27 mouse cellular contexts compared by ENCODE assay signal in the genomic region with DNA sequence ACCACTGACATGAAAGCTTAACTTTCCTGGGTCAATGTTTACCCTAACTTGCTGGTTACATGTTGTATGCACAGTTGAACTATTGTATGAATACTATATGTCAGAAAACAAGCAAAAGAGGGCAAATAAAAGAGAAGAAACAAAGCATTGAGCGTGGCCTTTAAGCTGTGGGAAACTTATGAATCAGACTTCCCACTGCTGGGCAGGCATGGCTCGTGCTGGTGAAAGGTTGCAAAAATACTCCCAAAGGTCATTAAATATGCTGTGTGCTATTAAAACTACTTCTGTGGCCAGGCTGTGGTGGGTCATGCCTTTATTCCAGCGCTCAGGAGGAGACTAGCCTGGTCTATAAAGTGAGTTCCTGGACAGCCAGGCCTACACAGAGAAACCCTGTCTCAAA. TPM values are rescaled to one million over a fixed set of nuclear protein-coding genes. Genes with fewer than 3 reads are reported as not detected.
"Had no signal": no experiment of that assay in that cellular context is flagged by ENCODE, and none has a peak within 500 bp of the region (broad histone marks: within the 10 kb centered on the region; RNA-seq: fewer than 3 reads in every experiment).

No protein-coding gene starts in this region.

- H3K9me3 ChIP-seq: limb, embryonic 10.5 days; limb, embryonic 13.5 days; liver, embryonic 12.5 days; liver, embryonic 15.5 days; lung, embryonic 15.5 days; megakaryocyte, embryonic 14.5 days; midbrain, embryonic 10.5 days; neural tube, embryonic 12.5 days; neural tube, embryonic 15.5 days; stomach, embryonic 15.5 days had no signal

- H3K36me3 ChIP-seq: limb, embryonic 10.5 days; limb, embryonic 13.5 days; liver, embryonic 12.5 days; liver, embryonic 15.5 days; lung, embryonic 15.5 days; midbrain, embryonic 10.5 days; neural tube, embryonic 12.5 days; neural tube, embryonic 15.5 days; stomach, embryonic 15.5 days had no signal

- DNase-seq: kidney, adult 2 months; kidney, postnatal 25 days; layer of hippocampus, adult 9-11 months; liver; lung, adult 18-20 months; lung, postnatal 10 days; lung, postnatal 36 days; midbrain, embryonic 14.5 days; right cerebral cortex, adult 18-20 months; right cerebral cortex, postnatal 25 days; spleen, adult 18-20 months; thymus, postnatal 25 days had no signal

- ATAC-seq: liver, embryonic 12.5 days had no signal

- H3K9ac ChIP-seq: limb, embryonic 13.5 days; liver, embryonic 12.5 days; liver, embryonic 15.5 days; lung, embryonic 15.5 days; neural tube, embryonic 12.5 days; neural tube, embryonic 15.5 days; stomach, embryonic 15.5 days had no signal

- H3K4me2 ChIP-seq: limb, embryonic 13.5 days; liver, embryonic 12.5 days; liver, embryonic 15.5 days; lung, embryonic 15.5 days; neural tube, embryonic 12.5 days; neural tube, embryonic 15.5 days; stomach, embryonic 15.5 days had no signal

- H3K27me3 ChIP-seq: limb, embryonic 13.5 days; liver, embryonic 12.5 days; liver, embryonic 15.5 days; lung, embryonic 15.5 days; neural tube, embryonic 12.5 days; neural tube, embryonic 15.5 days; stomach, embryonic 15.5 days had no signal

- H3K27ac ChIP-seq: kidney, postnatal 0 days; layer of hippocampus, adult 2 months; limb, embryonic 10.5 days; limb, embryonic 13.5 days; liver, embryonic 12.5 days; liver, embryonic 15.5 days; lung, embryonic 15.5 days; midbrain, embryonic 10.5 days; neural tube, embryonic 12.5 days; neural tube, embryonic 15.5 days; stomach, embryonic 15.5 days had no signal

- H3K4me3 ChIP-seq: layer of hippocampus, adult 2 months; limb, embryonic 10.5 days; limb, embryonic 13.5 days; liver, embryonic 12.5 days; liver, embryonic 15.5 days; lung, embryonic 15.5 days; megakaryocyte, embryonic 14.5 days; midbrain, embryonic 10.5 days; neural tube, embryonic 12.5 days; neural tube, embryonic 15.5 days; stomach, embryonic 15.5 days had no signal

- H3K4me1 ChIP-seq: limb, embryonic 10.5 days; limb, embryonic 13.5 days; liver, embryonic 12.5 days; liver, embryonic 15.5 days; lung, embryonic 15.5 days; megakaryocyte, embryonic 14.5 days; midbrain, embryonic 10.5 days; neural tube, embryonic 12.5 days; neural tube, embryonic 15.5 days; stomach, embryonic 15.5 days had no signal

RNA-seq across cellular contexts. Expression of a gene that starts 15.8 kb away (rescaled TPM):
- total RNA-seq: left cerebral cortex, adult 18-20 months; midbrain, postnatal 0 days had no signal
- polyA plus RNA-seq: kidney, embryonic 14.5 days; kidney, postnatal 0 days; limb, embryonic 10.5 days; limb, embryonic 13.5 days; liver, embryonic 12.5 days; midbrain, embryonic 14.5 days; midbrain, postnatal 0 days; neural tube, embryonic 12.5 days; stomach, embryonic 15.5 days had no signal

RNA-seq across cellular contexts. Expression of a gene that starts 36.2 kb away (rescaled TPM):
- total RNA-seq: midbrain, postnatal 0 days had no signal
- polyA plus RNA-seq: kidney, embryonic 14.5 days; kidney, postnatal 0 days; midbrain, embryonic 10.5 days; midbrain, embryonic 14.5 days had no signal

RNA-seq across cellular contexts. Expression of a gene that starts 40.6 kb away (rescaled TPM):
- total RNA-seq: midbrain, postnatal 0 days had no signal
- polyA plus RNA-seq: limb, embryonic 10.5 days; limb, embryonic 13.5 days; midbrain, embryonic 10.5 days; midbrain, postnatal 0 days; neural tube, embryonic 12.5 days had no signal
